Mouse (Mus musculus): ENCODE data around the gene Zfhx3. TPM values are rescaled to one million over a fixed set of nuclear protein-coding genes. Genes with fewer than 3 reads are reported as not detected.

Gene Zfhx3
- polyA plus RNA-seq, 1 experiment from 2014 or later, result 60.2 TPM

GRCm38 (mm10) chr8:108950311-108950710 is 1007.9 kb downstream of the Zfhx3 start:
- ATAC-seq (replicated peaks), result no peak
- peaks cover 82% of the 10 kb centered on the region for H3K36me3 ChIP-seq (replicated peaks)
- 0 out of 2 replicates have a peak, but pooled peaks cover 1% of the 10 kb centered on the region for H3K4me1 ChIP-seq
- H3K9me3 ChIP-seq, result no peaks in the 10 kb centered on the region
- H3K9ac ChIP-seq, result no peak overlapping the region
- no peaks in the 10 kb centered on the region for H3K27me3 ChIP-seq (replicated peaks)
- H3K4me2 ChIP-seq, result no peak overlapping the region
- H3K4me3 ChIP-seq, result no peak overlapping the region
- WGBS, result 98% methylated on average over 21 of the region's 21 CpGs
- H3K27ac ChIP-seq, result no peak overlapping the region

- no peak overlapping the region for H3K9ac ChIP-seq
- no peaks in the 10 kb centered on the region for H3K9me3 ChIP-seq
- 94% methylated on average over 12 of the region's 12 CpGs for WGBS
- H3K4me3 ChIP-seq, result no peak overlapping the region
- no peaks in the 10 kb centered on the region for H3K27me3 ChIP-seq (replicated peaks)
- no peaks in the 10 kb centered on the region for H3K4me1 ChIP-seq
- no peak for ATAC-seq (replicated peaks)
- H3K36me3 ChIP-seq (replicated peaks), result peaks cover 88% of the 10 kb centered on the region
- no peak overlapping the region for H3K4me2 ChIP-seq
- H3K27ac ChIP-seq, result no peak overlapping the region
These were observed 1009.1 kb downstream of the Zfhx3 start for GRCm38 (mm10) chr8:108951560-108951959.

GRCm38 (mm10) chr8:108956416-108956815 is 1014.0 kb downstream of the Zfhx3 start:
- no peak overlapping the region for H3K27ac ChIP-seq
- no peak for ATAC-seq (replicated peaks)
- no peak overlapping the region for H3K4me3 ChIP-seq
- H3K4me2 ChIP-seq, result 0 out of 2 replicates have a peak overlapping the region, but pooled peaks have one; percentile 4
- no peak overlapping the region for H3K9ac ChIP-seq
- H3K36me3 ChIP-seq (replicated peaks), result peaks cover 49% of the 10 kb centered on the region
- no peaks in the 10 kb centered on the region for H3K27me3 ChIP-seq (replicated peaks)
- 68% methylated on average over 37 of the region's 37 CpGs for WGBS
- no peaks in the 10 kb centered on the region for H3K4me1 ChIP-seq
- H3K9me3 ChIP-seq, result no peaks in the 10 kb centered on the region

- Histone ChIP-seq H3K4me2 (no peak overlapping the region), H3K9me3 (no peaks in the 10 kb centered on the region), H3K27me3 (replicated peaks) (no peaks in the 10 kb centered on the region), H3K27ac (peak overlapping the region; percentile 53), H3K4me3 (no peak overlapping the region), H3K9ac (no peak overlapping the region), H3K36me3 (replicated peaks) (0 out of 2 replicates have a peak, but pooled peaks cover 4% of the 10 kb centered on the region), H3K4me1 (peaks cover 10% of the 10 kb centered on the region)
- 55% methylated on average over 7 of the region's 7 CpGs for WGBS
- no peak; the same call in 1 of the 2 replicates for ATAC-seq (replicated peaks)
These were observed 1020.1 kb downstream of the Zfhx3 start for GRCm38 (mm10) chr8:108962516-108962915.

GRCm38 (mm10) chr8:108963181-108963580 is 1020.7 kb downstream of the Zfhx3 start:
- Histone ChIP-seq H3K4me1 (peaks cover 10% of the 10 kb centered on the region), H3K36me3 (replicated peaks) (0 out of 2 replicates have a peak, but pooled peaks cover 4% of the 10 kb centered on the region), H3K9me3 (no peaks in the 10 kb centered on the region), H3K9ac (no peak overlapping the region), H3K27me3 (replicated peaks) (no peaks in the 10 kb centered on the region), H3K27ac (0 out of 2 replicates have a peak overlapping the region, but pooled peaks have one; percentile 11), H3K4me2 (no peak overlapping the region), H3K4me3 (no peak overlapping the region)
- no peak for ATAC-seq (replicated peaks)
- 78% methylated on average over 2 of the region's 2 CpGs for WGBS

GRCm38 (mm10) chr8:108966041-108966440 is 1023.6 kb downstream of the Zfhx3 start:
- Histone ChIP-seq H3K27me3 (replicated peaks) (no peaks in the 10 kb centered on the region), H3K9me3 (no peaks in the 10 kb centered on the region), H3K4me3 (no peak overlapping the region), H3K9ac (no peak overlapping the region), H3K36me3 (replicated peaks) (no peaks in the 10 kb centered on the region), H3K4me2 (no peak overlapping the region), H3K4me1 (peaks cover 10% of the 10 kb centered on the region), H3K27ac (no peak overlapping the region)
- 58% methylated on average over 12 of the region's 12 CpGs for WGBS
- ATAC-seq (replicated peaks), result no peak

- no peak for ATAC-seq (replicated peaks)
- no peak overlapping the region for H3K4me2 ChIP-seq
- no peaks in the 10 kb centered on the region for H3K27me3 ChIP-seq (replicated peaks)
- no peak overlapping the region for H3K9ac ChIP-seq
- no peak overlapping the region for H3K27ac ChIP-seq
- no peaks in the 10 kb centered on the region for H3K36me3 ChIP-seq (replicated peaks)
- H3K9me3 ChIP-seq, result no peaks in the 10 kb centered on the region
- 84% methylated on average over 9 of the region's 9 CpGs for WGBS
- H3K4me3 ChIP-seq, result no peak overlapping the region
- 0 out of 2 replicates have a peak, but pooled peaks cover 2% of the 10 kb centered on the region for H3K4me1 ChIP-seq
These were observed 1031.3 kb downstream of the Zfhx3 start for GRCm38 (mm10) chr8:108973639-108974325.

GRCm38 (mm10) chr8:108977693-108978361 is 1035.4 kb downstream of the Zfhx3 start:
- Histone ChIP-seq H3K4me1 (0 out of 2 replicates have a peak, but pooled peaks cover 2% of the 10 kb centered on the region), H3K4me2 (no peak overlapping the region), H3K4me3 (no peak overlapping the region), H3K27me3 (replicated peaks) (no peaks in the 10 kb centered on the region), H3K27ac (no peak overlapping the region), H3K36me3 (replicated peaks) (no peaks in the 10 kb centered on the region), H3K9ac (no peak overlapping the region), H3K9me3 (no peaks in the 10 kb centered on the region)
- ATAC-seq (replicated peaks), result no peak
- 63% methylated on average over 11 of the region's 11 CpGs for WGBS

- Histone ChIP-seq H3K4me3 (no peak overlapping the region), H3K4me1 (0 out of 2 replicates have a peak, but pooled peaks cover 2% of the 10 kb centered on the region), H3K9ac (no peak overlapping the region), H3K27me3 (replicated peaks) (no peaks in the 10 kb centered on the region), H3K27ac (no peak overlapping the region), H3K9me3 (no peaks in the 10 kb centered on the region), H3K36me3 (replicated peaks) (no peaks in the 10 kb centered on the region), H3K4me2 (no peak overlapping the region)
- no peak for ATAC-seq (replicated peaks)
- 82% methylated on average over 7 of the region's 7 CpGs for WGBS
These were observed 1035.9 kb downstream of the Zfhx3 start for GRCm38 (mm10) chr8:108978362-108978750.

GRCm38 (mm10) chr8:108984904-108985303 is 1042.5 kb downstream of the Zfhx3 start:
- Histone ChIP-seq H3K4me1 (no peaks in the 10 kb centered on the region), H3K4me2 (no peak overlapping the region), H3K9me3 (no peaks in the 10 kb centered on the region), H3K27ac (no peak overlapping the region), H3K36me3 (replicated peaks) (no peaks in the 10 kb centered on the region), H3K9ac (no peak overlapping the region), H3K27me3 (replicated peaks) (no peaks in the 10 kb centered on the region), H3K4me3 (no peak overlapping the region)
- WGBS, result 72% methylated on average over 2 of the region's 2 CpGs
- no peak for ATAC-seq (replicated peaks)

GRCm38 (mm10) chr8:108989841-108990240 is 1047.4 kb downstream of the Zfhx3 start:
- Histone ChIP-seq H3K36me3 (replicated peaks) (no peaks in the 10 kb centered on the region), H3K4me3 (no peak overlapping the region), H3K27ac (no peak overlapping the region), H3K9me3 (no peaks in the 10 kb centered on the region), H3K4me1 (no peaks in the 10 kb centered on the region), H3K27me3 (replicated peaks) (no peaks in the 10 kb centered on the region), H3K4me2 (no peak overlapping the region), H3K9ac (no peak overlapping the region)
- no peak for ATAC-seq (replicated peaks)
- 86% methylated on average over 5 of the region's 5 CpGs for WGBS

GRCm38 (mm10) chr8:108990537-108990936 is 1048.1 kb downstream of the Zfhx3 start:
- no peak overlapping the region for H3K27ac ChIP-seq
- no peak overlapping the region for H3K4me3 ChIP-seq
- no peaks in the 10 kb centered on the region for H3K9me3 ChIP-seq
- no peak for ATAC-seq (replicated peaks)
- 88% methylated on average over 6 of the region's 6 CpGs for WGBS
- no peak overlapping the region for H3K9ac ChIP-seq
- H3K36me3 ChIP-seq (replicated peaks), result no peaks in the 10 kb centered on the region
- no peaks in the 10 kb centered on the region for H3K27me3 ChIP-seq (replicated peaks)
- no peak overlapping the region for H3K4me2 ChIP-seq
- no peaks in the 10 kb centered on the region for H3K4me1 ChIP-seq

Data from midbrain, embryonic 15.5 days (tissue).